Mouse (Mus musculus): ENCODE data around the gene Itih1. TPM values are rescaled to one million over a fixed set of nuclear protein-coding genes. Genes with fewer than 3 reads are reported as not detected.
A peak's percentile ranks its signal among the peaks of the same experiment; 100 is the strongest.

Itih1 gene
- polyA plus RNA-seq, 1 experiment from 2014 or later, result 0.09 TPM

DNA sequence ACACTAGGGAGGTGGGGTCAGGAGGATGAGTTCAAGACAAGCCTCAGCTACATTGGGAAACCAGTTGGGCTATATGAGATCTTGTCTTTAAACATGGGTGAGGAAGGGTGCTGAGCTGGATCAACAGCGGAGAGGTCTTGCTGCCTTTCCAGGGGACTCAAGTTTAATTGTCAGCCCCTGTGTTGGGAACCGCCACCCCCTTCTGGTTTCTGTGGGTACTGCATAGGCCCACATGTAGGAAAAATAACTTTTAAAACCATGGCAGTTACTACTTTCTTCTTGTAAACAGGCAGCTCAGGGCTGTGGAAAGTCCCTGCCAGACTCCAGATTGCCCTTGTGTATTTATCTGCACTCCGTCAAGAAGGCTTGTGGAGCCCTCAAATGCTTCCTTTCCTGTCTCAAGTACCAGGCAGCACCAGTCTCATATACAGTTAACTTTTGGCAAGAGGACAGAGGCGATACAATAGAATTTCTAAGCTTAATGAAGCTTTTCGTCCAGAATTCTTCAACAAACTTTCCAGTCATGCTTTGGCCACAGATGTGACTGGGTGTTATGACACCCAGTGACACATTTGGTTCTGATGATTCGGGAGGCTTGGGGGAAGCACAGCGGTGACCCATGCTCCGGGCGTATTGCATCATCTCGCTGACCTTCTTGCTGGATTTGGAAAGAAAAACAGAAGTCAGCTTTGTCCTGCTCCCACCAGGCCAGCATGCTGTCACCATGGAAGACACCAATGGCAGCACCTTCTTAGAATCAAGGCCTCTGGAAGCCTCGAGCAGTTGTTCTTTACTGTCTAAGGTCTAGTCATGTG is 978 bp upstream of the Itih1 start:
- Histone ChIP-seq H3K9ac (ENCODE audit: low read length) (no peak overlapping the region), H3K36me3 (ENCODE audit: control insufficient read depth, insufficient read depth, low read length) (no peaks in the 10 kb centered on the region), H3K27ac (ENCODE audit: low read length) (0 out of 2 replicates have a peak overlapping the region, but pooled peaks have one; percentile 27), H3K4me1 (replicated peaks; ENCODE audit: control insufficient read depth, insufficient read depth, low read length) (no peaks in the 10 kb centered on the region), H3K9me3 (ENCODE audit: control insufficient read depth, low read length) (no peaks in the 10 kb centered on the region), H3K27me3 (ENCODE audit: control insufficient read depth, insufficient read depth, low read depth, low read length) (no peaks in the 10 kb centered on the region), H3K4me3 (ENCODE audit: low read length) (no peak overlapping the region), H3K4me2 (ENCODE audit: low read depth, low read length) (no peak overlapping the region)
- WGBS, result 50% methylated on average over 11 of the region's 11 CpGs
- peak; percentile 59 for ATAC-seq (ENCODE audit: low read depth)

DNA sequence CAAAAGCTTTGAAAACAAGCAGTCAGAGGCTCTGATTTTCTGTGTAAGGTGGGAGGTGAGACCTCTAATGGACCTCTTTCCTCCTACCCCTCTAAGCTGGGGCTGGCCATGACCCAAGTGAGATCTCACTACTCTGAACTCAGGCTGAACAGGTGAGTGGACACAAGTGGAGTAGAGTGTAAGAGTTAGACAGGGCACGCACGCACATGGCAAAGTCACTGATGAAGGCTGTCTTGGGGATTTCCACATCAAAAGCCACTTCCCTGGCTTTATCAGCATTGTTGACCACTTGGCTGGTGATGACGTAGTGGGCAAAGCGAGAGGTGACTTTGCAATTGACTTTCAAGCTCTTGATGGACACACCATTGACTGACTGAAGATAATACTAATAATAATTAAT is 835 bp downstream of the Itih1 start:
- H3K9me3 ChIP-seq (ENCODE audit: control insufficient read depth, low read length), result no peaks in the 10 kb centered on the region
- no peaks in the 10 kb centered on the region for H3K27me3 ChIP-seq (ENCODE audit: control insufficient read depth, insufficient read depth, low read depth, low read length)
- H3K27ac ChIP-seq (ENCODE audit: low read length), result no peak overlapping the region
- no peak overlapping the region for H3K9ac ChIP-seq (ENCODE audit: low read length)
- 82% methylated on average over 4 of the region's 4 CpGs for WGBS
- H3K36me3 ChIP-seq (ENCODE audit: control insufficient read depth, insufficient read depth, low read length), result no peaks in the 10 kb centered on the region
- H3K4me1 ChIP-seq (replicated peaks; ENCODE audit: control insufficient read depth, insufficient read depth, low read length), result no peaks in the 10 kb centered on the region
- no peak for ATAC-seq (ENCODE audit: low read depth)
- no peak overlapping the region for H3K4me2 ChIP-seq (ENCODE audit: low read depth, low read length)
- H3K4me3 ChIP-seq (ENCODE audit: low read length), result no peak overlapping the region

DNA sequence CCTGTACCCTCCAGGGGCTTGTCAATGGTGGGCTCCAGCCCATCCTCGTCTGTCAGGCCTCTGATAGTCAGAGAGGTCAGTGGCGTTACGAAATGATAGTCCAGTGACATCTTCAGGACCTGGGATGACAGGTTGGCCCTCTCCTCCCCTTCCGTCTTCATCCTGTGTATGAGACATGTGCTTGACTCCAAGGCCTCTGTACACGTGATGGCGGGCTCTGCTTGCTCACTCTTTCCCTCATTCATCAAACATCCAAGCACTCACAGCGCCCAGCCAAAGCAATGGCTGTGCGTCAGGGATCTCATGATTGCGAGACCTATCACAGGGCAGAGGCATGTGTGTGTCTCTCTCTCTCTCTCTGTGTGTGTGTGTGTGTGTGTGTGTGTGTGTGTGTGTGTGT is 9.7 kb downstream of the Itih1 start:
- no peak for ATAC-seq (ENCODE audit: low read depth)
- Histone ChIP-seq H3K27ac (ENCODE audit: low read length) (no peak overlapping the region), H3K27me3 (ENCODE audit: control insufficient read depth, insufficient read depth, low read depth, low read length) (no peaks in the 10 kb centered on the region), H3K4me3 (ENCODE audit: low read length) (no peak overlapping the region), H3K4me2 (ENCODE audit: low read depth, low read length) (no peak overlapping the region), H3K4me1 (replicated peaks; ENCODE audit: control insufficient read depth, insufficient read depth, low read length) (no peaks in the 10 kb centered on the region), H3K9me3 (ENCODE audit: control insufficient read depth, low read length) (no peaks in the 10 kb centered on the region), H3K36me3 (ENCODE audit: control insufficient read depth, insufficient read depth, low read length) (no peaks in the 10 kb centered on the region), H3K9ac (ENCODE audit: low read length) (no peak overlapping the region)
- WGBS, result 78% methylated on average over 9 of the region's 9 CpGs

DNA sequence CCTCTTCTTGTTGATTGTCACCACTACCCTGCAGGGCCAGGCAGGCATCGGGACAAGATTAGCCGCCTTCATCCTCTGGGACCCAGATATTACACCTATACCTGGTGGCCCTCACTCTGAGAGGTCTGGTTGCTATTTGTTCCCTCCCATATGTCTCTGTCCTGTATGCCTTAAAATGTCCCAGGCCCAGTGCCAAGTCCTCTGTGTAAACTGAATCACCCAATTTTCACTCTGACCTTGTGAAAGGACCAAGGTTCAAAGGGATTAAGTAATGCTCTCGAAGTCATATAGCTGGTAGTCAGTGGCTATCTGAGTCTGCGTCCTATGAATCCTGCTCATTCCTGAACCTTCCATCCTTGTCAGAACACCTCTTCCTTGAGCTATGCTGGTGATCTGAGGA is 12.7 kb downstream of the Itih1 start:
- no peak for ATAC-seq (ENCODE audit: low read depth)
- no peak overlapping the region for H3K4me2 ChIP-seq (ENCODE audit: low read depth, low read length)

DNA sequence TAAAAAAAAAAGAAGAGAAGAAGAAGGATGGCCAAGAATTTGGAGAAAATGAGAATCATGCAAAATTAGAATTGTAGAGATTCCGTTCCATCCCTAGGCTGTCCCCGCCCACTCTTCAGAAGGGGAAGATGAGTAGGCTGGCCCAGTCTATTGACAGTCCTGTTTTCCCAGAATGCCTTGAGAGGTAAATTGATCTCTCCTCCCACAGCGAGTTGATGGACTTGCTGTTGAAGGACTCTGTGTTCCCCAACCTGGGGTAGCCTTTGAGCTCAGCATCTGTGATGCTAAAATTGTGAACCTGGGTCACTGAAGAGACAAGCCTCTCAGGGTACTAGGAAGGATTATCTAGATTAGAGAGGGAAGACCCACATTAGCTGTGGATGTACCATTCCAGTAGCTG is 17.6 kb downstream of the Itih1 start:
- H3K9ac ChIP-seq (ENCODE audit: low read length), result no peak overlapping the region
- no peaks in the 10 kb centered on the region for H3K36me3 ChIP-seq (ENCODE audit: control insufficient read depth, insufficient read depth, low read length)
- no peak for ATAC-seq (ENCODE audit: low read depth)
- no peaks in the 10 kb centered on the region for H3K9me3 ChIP-seq (ENCODE audit: control insufficient read depth, low read length)
- no peak overlapping the region for H3K27ac ChIP-seq (ENCODE audit: low read length)
- H3K4me2 ChIP-seq (ENCODE audit: low read depth, low read length), result no peak overlapping the region
- no peaks in the 10 kb centered on the region for H3K27me3 ChIP-seq (ENCODE audit: control insufficient read depth, insufficient read depth, low read depth, low read length)
- peaks cover 15% of the 10 kb centered on the region for H3K4me1 ChIP-seq (replicated peaks; ENCODE audit: control insufficient read depth, insufficient read depth, low read length)
- 86% methylated on average over 3 of the region's 3 CpGs for WGBS
- H3K4me3 ChIP-seq (ENCODE audit: low read length), result no peak overlapping the region

More for the DNA sequence above, 12.7 kb downstream of the Itih1 start:
- Histone ChIP-seq H3K4me3 (ENCODE audit: low read length) (no peak overlapping the region), H3K36me3 (ENCODE audit: control insufficient read depth, insufficient read depth, low read length) (no peaks in the 10 kb centered on the region), H3K27me3 (ENCODE audit: control insufficient read depth, insufficient read depth, low read depth, low read length) (no peaks in the 10 kb centered on the region), H3K4me1 (replicated peaks; ENCODE audit: control insufficient read depth, insufficient read depth, low read length) (no peaks in the 10 kb centered on the region), H3K9me3 (ENCODE audit: control insufficient read depth, low read length) (no peaks in the 10 kb centered on the region), H3K27ac (ENCODE audit: low read length) (no peak overlapping the region), H3K9ac (ENCODE audit: low read length) (no peak overlapping the region)
- WGBS, result 78% methylated on average over 4 of the region's 4 CpGs

GRCm38 (mm10) chr14:30923375-30924105 is 19.5 kb downstream of the Itih1 start, which contains the start of gene Itih3:
Gene Itih3, minus strand, starts transcription at chr14:30923760.
- Histone ChIP-seq H3K4me1 (replicated peaks; ENCODE audit: control insufficient read depth, insufficient read depth, low read length) (peaks cover 15% of the 10 kb centered on the region), H3K36me3 (ENCODE audit: control insufficient read depth, insufficient read depth, low read length) (no peaks in the 10 kb centered on the region)
- 0 out of 2 replicates have a peak, but pooled peaks have one; percentile 24 for ATAC-seq (ENCODE audit: low read depth)

DNA sequence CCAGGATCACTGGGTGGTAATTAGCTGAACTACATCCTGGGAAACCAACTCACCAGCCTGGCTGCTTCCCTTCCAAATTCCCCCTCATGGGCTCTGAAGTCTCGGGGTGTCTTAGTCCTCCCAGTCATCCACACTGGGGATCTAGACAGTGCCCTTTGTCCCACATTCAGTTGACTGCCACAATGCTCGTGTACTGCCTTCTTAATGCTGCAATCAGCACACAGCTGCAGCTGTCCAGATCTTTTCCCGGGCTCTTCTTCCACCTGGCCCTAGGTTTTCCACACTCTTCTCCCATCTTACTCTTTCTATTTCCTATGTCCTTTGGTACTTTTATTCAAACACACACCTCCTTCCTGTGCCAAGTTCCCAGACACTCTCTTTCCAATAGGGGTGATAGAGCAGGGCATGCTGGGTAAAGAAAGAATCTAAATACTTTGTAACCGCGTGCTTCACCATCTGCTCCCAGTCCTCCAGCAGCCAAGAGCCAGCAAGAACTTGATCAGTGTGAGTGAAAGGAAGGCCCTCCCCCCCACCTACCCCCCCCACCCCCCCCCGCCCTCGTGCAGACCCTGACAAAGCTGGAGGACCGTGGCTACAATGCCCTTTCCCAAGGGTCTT is 20.9 kb downstream of the Itih1 start:
- Histone ChIP-seq H3K27me3 (ENCODE audit: control insufficient read depth, insufficient read depth, low read depth, low read length) (no peaks in the 10 kb centered on the region), H3K9ac (ENCODE audit: low read length) (no peak overlapping the region), H3K27ac (ENCODE audit: low read length) (no peak overlapping the region), H3K4me3 (ENCODE audit: low read length) (no peak overlapping the region), H3K4me1 (replicated peaks; ENCODE audit: control insufficient read depth, insufficient read depth, low read length) (peaks cover 15% of the 10 kb centered on the region), H3K36me3 (ENCODE audit: control insufficient read depth, insufficient read depth, low read length) (no peaks in the 10 kb centered on the region), H3K4me2 (ENCODE audit: low read depth, low read length) (no peak overlapping the region), H3K9me3 (ENCODE audit: control insufficient read depth, low read length) (no peaks in the 10 kb centered on the region)
- whole genome bisulfite sequencing, result 41% methylated on average over 8 of the region's 8 CpGs
- peak; percentile 79 for ATAC-seq (ENCODE audit: low read depth)

More at GRCm38 (mm10) chr14:30923375-30924105, 19.5 kb downstream of the Itih1 start, which contains the start of gene Itih3:
- Histone ChIP-seq H3K4me2 (ENCODE audit: low read depth, low read length) (no peak within 1 kb of the TSS), H3K9me3 (ENCODE audit: control insufficient read depth, low read length) (no peaks in the 10 kb centered on the region), H3K4me3 (ENCODE audit: low read length) (no peak within 1 kb of the TSS), H3K27ac (ENCODE audit: low read length) (no peak within 1 kb of the TSS), H3K9ac (ENCODE audit: low read length) (no peak within 1 kb of the TSS), H3K27me3 (ENCODE audit: control insufficient read depth, insufficient read depth, low read depth, low read length) (no peaks in the 10 kb centered on the region)
- WGBS, result 45% methylated on average over 6 of the region's 6 CpGs

- no peak for ATAC-seq (ENCODE audit: low read depth)
- no peak overlapping the region for H3K4me2 ChIP-seq (ENCODE audit: low read depth, low read length)
- no peak overlapping the region for H3K9ac ChIP-seq (ENCODE audit: low read length)
- H3K27ac ChIP-seq (ENCODE audit: low read length), result no peak overlapping the region
- WGBS, result 72% methylated on average over 1 of the region's 1 CpGs
- no peaks in the 10 kb centered on the region for H3K27me3 ChIP-seq (ENCODE audit: control insufficient read depth, insufficient read depth, low read depth, low read length)
- no peak overlapping the region for H3K4me3 ChIP-seq (ENCODE audit: low read length)
- no peaks in the 10 kb centered on the region for H3K36me3 ChIP-seq (ENCODE audit: control insufficient read depth, insufficient read depth, low read length)
- no peaks in the 10 kb centered on the region for H3K9me3 ChIP-seq (ENCODE audit: control insufficient read depth, low read length)
- peaks cover under 1% of the 10 kb centered on the region; the same call in 1 of the 2 replicates for H3K4me1 ChIP-seq (replicated peaks; ENCODE audit: control insufficient read depth, insufficient read depth, low read length)
These were observed 26.6 kb downstream of the Itih1 start for GRCm38 (mm10) chr14:30916516-30916915.

- H3K4me1 ChIP-seq (replicated peaks; ENCODE audit: control insufficient read depth, insufficient read depth, low read length), result no peaks in the 10 kb centered on the region; the same call in 1 of the 2 replicates
- 61% methylated on average over 5 of the region's 5 CpGs for WGBS
- H3K36me3 ChIP-seq (ENCODE audit: control insufficient read depth, insufficient read depth, low read length), result no peaks in the 10 kb centered on the region
- no peak overlapping the region for H3K4me2 ChIP-seq (ENCODE audit: low read depth, low read length)
- no peaks in the 10 kb centered on the region for H3K27me3 ChIP-seq (ENCODE audit: control insufficient read depth, insufficient read depth, low read depth, low read length)
- H3K4me3 ChIP-seq (ENCODE audit: low read length), result no peak overlapping the region
- no peak for ATAC-seq (ENCODE audit: low read depth)
- H3K9me3 ChIP-seq (ENCODE audit: control insufficient read depth, low read length), result no peaks in the 10 kb centered on the region
- no peak overlapping the region for H3K27ac ChIP-seq (ENCODE audit: low read length)
- no peak overlapping the region for H3K9ac ChIP-seq (ENCODE audit: low read length)
These were observed 29.7 kb downstream of the Itih1 start for GRCm38 (mm10) chr14:30913404-30913803.

Measured in lung, embryonic 16.5 days (tissue).